Mouse (Mus musculus) MEL (cell line): ENCODE data around the gene Asf1b. TPM values are rescaled to one million over a fixed set of nuclear protein-coding genes. Genes with fewer than 3 reads are reported as not detected.

Experiments used
- DNase-seq: peaks from one replicate; pipeline ENCODE4 v3.0.0; 2011; ENCODE audit warnings: low read depth, low spot score
- H3K27ac ChIP-seq: 2 replicates; pipeline ENCODE4 v1.5.1; 2012; ENCODE audit warnings: low read depth, mild to moderate bottlenecking, control low read depth, low read length, moderate library complexity; ENCODE audit not compliant: control insufficient read depth
- H3K27me3 ChIP-seq, 2 experiments: fragments of 150-350 bp in 1 of 2; sonication (generic) in 1 of 2; 2 replicates each; pipeline ENCODE4 v1.6.1; 2012; ENCODE audit warnings: low read length in 2 of 2, mild to moderate bottlenecking in 2 of 2, improper control_type of control experiment in 1 of 2, moderate library complexity in 1 of 2; ENCODE audit not compliant: insufficient read depth in 2 of 2, control insufficient read depth in 1 of 2
- H3K36me3 ChIP-seq, 2 experiments: 2 replicates each; pipeline ENCODE4 v1.6.1; 2012 to 2014; ENCODE audit warnings: low read length in 2 of 2, improper control_type of control experiment in 1 of 2, inconsistent platforms in 1 of 2, mild to moderate bottlenecking in 1 of 2; ENCODE audit not compliant: insufficient read depth in 2 of 2, control insufficient read depth in 1 of 2
- H3K4me1 ChIP-seq, 2 experiments: fragments of 150-350 bp in 1 of 2; sonication (generic) in 1 of 2; 2 replicates each; pipeline ENCODE4 v1.6.1; 2012; ENCODE audit warnings: low read length in 2 of 2, improper control_type of control experiment in 1 of 2, mild to moderate bottlenecking in 1 of 2; ENCODE audit not compliant: insufficient read depth in 2 of 2, control insufficient read depth in 1 of 2
- H3K4me3 ChIP-seq, 2 experiments: fragments of 150-350 bp in 1 of 2; sonication (generic) in 1 of 2; 2 replicates each; pipeline ENCODE4 v1.5.1; 2012; ENCODE audit warnings: low read depth in 2 of 2, low read length in 2 of 2, mild to moderate bottlenecking in 2 of 2, moderate library complexity in 2 of 2, control low read depth in 1 of 2, improper control_type of control experiment in 1 of 2; ENCODE audit not compliant: control insufficient read depth in 1 of 2, insufficient read depth in 1 of 2
- H3K79me2 ChIP-seq: 2 replicates; pipeline ENCODE4 v1.6.1; 2012; ENCODE audit warnings: mild to moderate bottlenecking, low read length, moderate library complexity; ENCODE audit not compliant: control insufficient read depth, poor library complexity, insufficient read depth
- H3K9ac ChIP-seq: 2 replicates; pipeline ENCODE4 v1.6.1; 2012; ENCODE audit warnings: low read depth, mild to moderate bottlenecking, control low read depth, low read length, moderate library complexity; ENCODE audit not compliant: control insufficient read depth, poor library complexity, severe bottlenecking
- H3K9me3 ChIP-seq: fragments of 150-350 bp; sonication (generic); replicated peaks from 2 replicates; pipeline ENCODE4 v1.6.1; 2012; ENCODE audit warnings: mild to moderate bottlenecking, low read length, improper control_type of control experiment, moderate library complexity; ENCODE audit not compliant: insufficient read depth
- BHLHE40 ChIP-seq: IDR thresholded peaks from 2 replicates; pipeline ENCODE4 v1.6.1; 2012; ENCODE audit warnings: low read depth, mild to moderate bottlenecking, inconsistent platforms, low read length, improper control_type of control experiment, borderline replicate concordance
- CHD1 ChIP-seq: IDR thresholded peaks from 2 replicates; pipeline ENCODE4 v1.6.1; 2012; ENCODE audit warnings: low read depth, mild to moderate bottlenecking, inconsistent platforms, low read length, improper control_type of control experiment
- CTCF ChIP-seq, 3 experiments: IDR thresholded peaks in 2 of 3; conservative IDR thresholded peaks in 1 of 3; 2 replicates each; pipeline ENCODE4 v1.5.1; 2011 to 2012; ENCODE audit warnings: low read length in 3 of 3, low read depth in 2 of 3, mild to moderate bottlenecking in 2 of 3, improper control_type of control experiment in 1 of 3, inconsistent platforms in 1 of 3, mixed read lengths in 1 of 3, moderate library complexity in 1 of 3; ENCODE audit not compliant: control insufficient read depth in 1 of 3, insufficient read depth in 1 of 3, poor library complexity in 1 of 3, severe bottlenecking in 1 of 3
- E2F4 ChIP-seq: IDR thresholded peaks from 2 replicates; pipeline ENCODE4 v1.6.1; 2011; ENCODE audit warnings: low read depth, low read length, improper control_type of control experiment, borderline replicate concordance
- EP300 ChIP-seq, 2 experiments: IDR thresholded peaks; 2 replicates each; pipeline ENCODE4 v1.6.1; 2011; ENCODE audit warnings: improper control_type of control experiment in 2 of 2, low read length in 2 of 2, low read depth in 1 of 2, mild to moderate bottlenecking in 1 of 2
- ETS1 ChIP-seq: IDR thresholded peaks from 2 replicates; pipeline ENCODE4 v1.6.1; 2012; ENCODE audit warnings: low read depth, mild to moderate bottlenecking, inconsistent platforms, low read length, improper control_type of control experiment, moderate library complexity
- GABPA ChIP-seq: IDR thresholded peaks from 2 replicates; pipeline ENCODE4 v1.6.1; 2012; ENCODE audit warnings: low read depth, mild to moderate bottlenecking, inconsistent platforms, low read length, improper control_type of control experiment, moderate library complexity
- HCFC1 ChIP-seq: IDR thresholded peaks from 2 replicates; pipeline ENCODE4 v1.6.1; 2012; ENCODE audit warnings: low read depth, mild to moderate bottlenecking, inconsistent platforms, low read length, improper control_type of control experiment, moderate library complexity
- JUND ChIP-seq: IDR thresholded peaks from 2 replicates; pipeline ENCODE4 v1.6.1; 2011; ENCODE audit warnings: low read depth, mild to moderate bottlenecking, improper control_type of control experiment, low read length
- KAT2A ChIP-seq: conservative IDR thresholded peaks from 2 replicates; pipeline ENCODE4 v1.6.1; 2012; ENCODE audit warnings: low read depth, low read length, improper control_type of control experiment, inconsistent platforms
- MAX ChIP-seq: IDR thresholded peaks from 2 replicates; pipeline ENCODE4 v1.6.1; 2011; ENCODE audit warnings: low read length, improper control_type of control experiment
- MAZ ChIP-seq: IDR thresholded peaks from 2 replicates; pipeline ENCODE4 v1.6.1; 2012; ENCODE audit warnings: low read depth, mild to moderate bottlenecking, inconsistent platforms, low read length, improper control_type of control experiment
- MEF2A ChIP-seq: IDR thresholded peaks from 2 replicates; pipeline ENCODE4 v1.6.1; 2014; ENCODE audit warnings: low read depth, mild to moderate bottlenecking, inconsistent platforms, low read length, improper control_type of control experiment; ENCODE audit not compliant: poor library complexity, insufficient replicate concordance, severe bottlenecking; ENCODE audit errors: extremely low read depth
- MXI1 ChIP-seq: IDR thresholded peaks from 2 replicates; pipeline ENCODE4 v1.6.1; 2011; ENCODE audit warnings: mild to moderate bottlenecking, low read depth, low read length, improper control_type of control experiment
- POLR2A ChIP-seq, 2 experiments: IDR thresholded peaks; 2 replicates each; pipeline ENCODE4 v1.6.1; 2011 to 2012; ENCODE audit warnings: low read length in 2 of 2, mild to moderate bottlenecking in 2 of 2, control low read depth in 1 of 2, improper control_type of control experiment in 1 of 2, low read depth in 1 of 2, moderate library complexity in 1 of 2; ENCODE audit not compliant: control insufficient read depth in 1 of 2, insufficient read depth in 1 of 2, poor library complexity in 1 of 2
- POLR2AphosphoS2 ChIP-seq: IDR thresholded peaks from 2 replicates; pipeline ENCODE4 v1.6.1; 2011; ENCODE audit warnings: low read length, improper control_type of control experiment
- POLR2AphosphoS5 ChIP-seq: IDR thresholded peaks from 2 replicates; pipeline ENCODE4 v1.6.1; 2012; ENCODE audit warnings: low read depth, borderline replicate concordance, mild to moderate bottlenecking, inconsistent platforms, low read length, moderate library complexity, mixed read lengths
- RAD21 ChIP-seq: IDR thresholded peaks from 2 replicates; pipeline ENCODE4 v1.6.1; 2011; ENCODE audit warnings: mild to moderate bottlenecking, low read depth, low read length, improper control_type of control experiment
- TBP ChIP-seq: IDR thresholded peaks from 2 replicates; pipeline ENCODE4 v1.8.0; 2011; ENCODE audit warnings: low read depth, low read length, improper control_type of control experiment
- TCF12 ChIP-seq: IDR thresholded peaks from 2 replicates; pipeline ENCODE4 v1.6.1; 2014; ENCODE audit warnings: low read depth, mild to moderate bottlenecking, inconsistent platforms, low read length, improper control_type of control experiment, moderate library complexity
- UBTF ChIP-seq: IDR thresholded peaks from 2 replicates; pipeline ENCODE4 v1.6.1; 2012; ENCODE audit warnings: low read depth, mild to moderate bottlenecking, inconsistent platforms, low read length, improper control_type of control experiment, moderate library complexity, borderline replicate concordance; ENCODE audit not compliant: insufficient read depth
- ZC3H11A ChIP-seq: IDR thresholded peaks from 2 replicates; pipeline ENCODE4 v1.6.1; 2012; ENCODE audit warnings: low read depth, mild to moderate bottlenecking, inconsistent platforms, low read length, improper control_type of control experiment
- polyA plus RNA-seq, 2 experiments: library from polyadenylated mRNA; stranded (reverse) in 1 of 2; unstranded in 1 of 2; fragments of >175 nt in 1 of 2; fragments of >200 nt in 1 of 2; gene quantifications; 2 replicates each; pipeline versions ENCODE4 v1.2.1 to v1.2.4; 2012; ENCODE audit warnings: low replicate concordance in 2 of 2, low read depth in 1 of 2; ENCODE audit not compliant: insufficient read length in 2 of 2, insufficient read depth in 1 of 2, missing spikeins in 1 of 2
- total RNA-seq: library from RNA; depleted of rRNA; stranded (reverse); fragments of 300-350 nt; gene quantifications from 2 replicates; pipeline ENCODE4 v1.2.3, GENCODE M21; 2012

Asf1b gene
- total and polyA plus RNA-seq, 3 experiments: 84.3 to 137 (median 113) TPM

GRCm38 (mm10) chr8:83978200-83978599 is 22.9 kb downstream of the Asf1b start:
- Histone ChIP-seq H3K4me3 (no peak overlapping the region), H3K4me1 (peaks cover 8 to 15% of the 10 kb centered on the region in 2 experiments), H3K27ac (no peak overlapping the region), H3K79me2 (peaks cover 5% of the 10 kb centered on the region), H3K36me3 (peaks cover 0 to 6% of the 10 kb centered on the region in 2 experiments; a peak in 2 of 4 replicates), H3K9ac (no peak overlapping the region), H3K9me3 (no peaks in the 10 kb centered on the region), H3K27me3 (no peaks in the 10 kb centered on the region)
- TF ChIP-seq POLR2AphosphoS2 (no peak), POLR2A (IDR thresholded peaks at IDR 0.05; ENCODE audit: control insufficient read depth in 1 of 2, insufficient read depth in 1 of 2, low read depth in 1 of 2, low read length in 2 of 2, poor library complexity in 1 of 2) (no peak), E2F4 (no peak), UBTF (no peak), KAT2A (no peak), TBP (no peak), ZC3H11A (no peak), POLR2AphosphoS5 (no peak), TCF12 (no peak), GABPA (no peak)
- no peak for DNase-seq

GRCm38 (mm10) chr8:83980250-83980649 is 24.9 kb downstream of the Asf1b start:
- no peaks in the 10 kb centered on the region for H3K27me3 ChIP-seq
- peaks cover 0 to 6% of the 10 kb centered on the region in 2 experiments; a peak in 3 of 4 replicates for H3K36me3 ChIP-seq
- no peaks in the 10 kb centered on the region for H3K79me2 ChIP-seq
- no peaks in the 10 kb centered on the region for H3K9me3 ChIP-seq
- H3K27ac ChIP-seq: no peak overlapping the region
- H3K4me1 ChIP-seq: peaks cover 8 to 11% of the 10 kb centered on the region in 2 experiments
- TF ChIP-seq TBP (no peak), MXI1 (no peak), TCF12 (no peak), MEF2A (no peak), RAD21 (no peak), BHLHE40 (no peak), MAX (no peak), UBTF (no peak), GABPA (no peak), EP300 (IDR thresholded peaks at IDR 0.05; ENCODE audit: low read depth in 1 of 2, low read length in 2 of 2) (no peak), HCFC1 (no peak), POLR2AphosphoS2 (no peak), MAZ (no peak), ETS1 (no peak), CTCF (IDR thresholded peaks at IDR 0.05 in 2 of 3, conservative IDR thresholded peaks at IDR 0.05 in 1 of 3; ENCODE audit: control insufficient read depth in 1 of 3, insufficient read depth in 1 of 3, low read depth in 2 of 3, low read length in 3 of 3, poor library complexity in 1 of 3, severe bottlenecking in 1 of 3) (no peak), POLR2A (IDR thresholded peaks at IDR 0.05; ENCODE audit: control insufficient read depth in 1 of 2, insufficient read depth in 1 of 2, low read depth in 1 of 2, low read length in 2 of 2, poor library complexity in 1 of 2) (no peak), E2F4 (no peak), CHD1 (no peak), JUND (no peak)
- DNase-seq: no peak
- H3K4me3 ChIP-seq: no peak overlapping the region
- H3K9ac ChIP-seq: no peak overlapping the region
